Mouse (Mus musculus): ENCODE measurements around the gene Capn13.

- TF ChIP-seq CTCF (IDR thresholded peaks at IDR 0.05; ENCODE audit: borderline replicate concordance, insufficient read depth, low read depth, low read length) (no peak), POLR2A (IDR thresholded peaks at IDR 0.05; ENCODE audit: borderline replicate concordance, insufficient read depth, low read length) (no peak)
Measured at GRCm38 (mm10) chr17:73432564-73433006, 31.9 kb upstream of the Capn13 start.

Measured in cerebellum, adult 2 months (tissue).